Mouse (Mus musculus) liver, embryonic 14.5 days (tissue): ENCODE results near the gene Tat. TPM values are rescaled to one million over a fixed set of nuclear protein-coding genes. Genes with fewer than 3 reads are reported as not detected.

Source experiments
- ATAC-seq: fragments of 200-750 bp; cut with Nextera tagmentation; 2 replicates; pipeline ENCODE4 v1.8.0; 2017; ENCODE audit warnings: moderate number of reproducible peaks, mild to moderate bottlenecking, moderate library complexity; ENCODE audit not compliant: insufficient read depth
- DNase-seq, 3 experiments: peaks; one replicate each; pipeline ENCODE4 v3.0.0-alpha.2; 2012 to 2013; ENCODE audit warnings: low read depth in 3 of 3, low spot score in 3 of 3
- H3K27ac ChIP-seq: fragments of 300-500 bp; sonication (generic); 2 replicates; pipeline ENCODE4 v1.5.1; 2014; ENCODE audit warnings: moderate library complexity, mild to moderate bottlenecking, control low read depth, inconsistent platforms
- H3K27me3 ChIP-seq: fragments of 300-500 bp; sonication (generic); 2 replicates; pipeline ENCODE4 v1.6.1; 2014; ENCODE audit warnings: mild to moderate bottlenecking, low read length, moderate library complexity; ENCODE audit not compliant: control insufficient read depth, insufficient read depth
- H3K36me3 ChIP-seq: fragments of 300-500 bp; sonication (generic); replicated peaks from 2 replicates; pipeline ENCODE4 v1.6.1; 2014; ENCODE audit warnings: low read depth; ENCODE audit not compliant: control insufficient read depth, insufficient read depth
- H3K4me1 ChIP-seq, 2 experiments: fragments of 200-500 bp in 1 of 2; fragments of 300-500 bp in 1 of 2; sonication (generic) in 1 of 2; replicated peaks; 2 replicates each; pipeline ENCODE4 v1.6.1; 2012 to 2014; ENCODE audit warnings: antibody characterized with exemption in 1 of 2, inconsistent platforms in 1 of 2, low read length in 1 of 2; ENCODE audit not compliant: control insufficient read depth in 2 of 2, insufficient read depth in 2 of 2
- H3K4me2 ChIP-seq: fragments of 300-500 bp; sonication (generic); 2 replicates; pipeline ENCODE4 v1.6.1; 2014; ENCODE audit warnings: low read depth, mild to moderate bottlenecking, control low read depth, moderate library complexity
- H3K4me3 ChIP-seq, 2 experiments: fragments of 200-500 bp in 1 of 2; fragments of 300-500 bp in 1 of 2; sonication (generic) in 1 of 2; 2 replicates each; pipeline ENCODE4 v1.5.1; 2012 to 2014; ENCODE audit warnings: low read depth in 2 of 2, low read length in 2 of 2, mild to moderate bottlenecking in 2 of 2, control low read depth in 1 of 2, inconsistent platforms in 1 of 2, moderate library complexity in 1 of 2; ENCODE audit not compliant: insufficient read depth in 1 of 2
- H3K9ac ChIP-seq: fragments of 300-500 bp; sonication (generic); replicated peaks from 2 replicates; pipeline ENCODE4 v1.6.1; 2014; ENCODE audit warnings: mild to moderate bottlenecking, control low read depth, moderate library complexity
- H3K9me3 ChIP-seq: fragments of 300-500 bp; sonication (generic); 2 replicates; pipeline ENCODE4 v1.6.1; 2016; ENCODE audit warnings: low read length, mixed read lengths; ENCODE audit not compliant: control insufficient read depth
- CTCF ChIP-seq: IDR thresholded peaks from 2 replicates; pipeline ENCODE4 v1.5.1; 2016; ENCODE audit warnings: antibody characterized with exemption, low read depth, control low read depth
- EP300 ChIP-seq: IDR thresholded peaks from 2 replicates; pipeline ENCODE4 v1.6.1; 2016; ENCODE audit warnings: antibody characterized with exemption, low read depth
- WGBS: fragments of 180-500 bp; shearing (Covaris S2); extraction: QIAGEN DNeasy Blood & Tissue Kit; methylation state at CpG from one replicate; pipeline ENCODE4 v1.1.7; 2014; ENCODE audit not compliant: insufficient replicate concordance; 5-methylcytosine and 5-hydroxymethylcytosine counted together
- polyA plus RNA-seq, 2 experiments: library from polyadenylated mRNA; depleted of rRNA in 1 of 2; stranded (reverse) in 1 of 2; unstranded in 1 of 2; fragments of >200 nt; fragmentation: Nextera tagmentation in 1 of 2; extraction: Ambion mirVana in 1 of 2; gene quantifications; 2 replicates each; pipeline versions ENCODE4 v1.2.1 to v1.2.3; 2012 to 2014

Gene Tat
- polyA plus RNA-seq, 2 experiments, result 0.25 to 0.27 TPM

DNA sequence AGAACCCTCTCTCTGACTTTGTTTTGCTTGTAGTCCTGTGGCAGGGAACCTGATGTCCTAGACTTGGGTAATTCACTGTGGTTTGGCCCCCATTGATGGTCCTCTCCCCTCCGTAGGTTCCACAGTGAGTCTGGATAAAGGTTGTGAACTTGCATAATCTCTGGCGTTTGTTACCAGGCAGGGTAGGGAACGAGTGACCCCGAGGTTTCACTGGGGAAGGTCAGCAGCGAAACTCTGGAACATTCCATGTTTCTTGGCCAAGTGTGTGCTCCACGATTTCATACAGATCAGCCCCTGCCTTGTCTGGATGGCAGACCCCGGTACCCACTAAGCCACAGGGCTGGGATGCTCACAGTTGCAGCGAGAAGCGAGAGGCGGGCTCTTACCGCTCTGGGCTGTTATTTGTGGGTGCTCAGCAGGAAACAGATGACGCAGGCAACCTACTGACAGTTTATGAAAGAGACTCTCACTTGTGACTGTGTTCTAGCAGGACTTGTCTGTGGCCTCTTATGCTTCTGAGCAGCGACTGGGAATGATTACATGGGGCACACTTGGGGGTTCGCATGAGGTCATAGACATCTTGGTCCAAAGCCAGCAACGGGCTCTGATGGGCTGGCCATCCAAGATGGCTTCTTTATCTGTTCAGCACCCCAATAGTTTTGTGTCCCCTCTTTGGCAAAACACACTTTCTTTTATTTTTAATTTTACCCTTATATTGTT, 7.7 kb upstream of the Tat start:
- Histone ChIP-seq H3K27ac (no peak overlapping the region), H3K4me3 (no peak overlapping the region), H3K36me3 (no peaks in the 10 kb centered on the region), H3K9ac (no peak overlapping the region), H3K9me3 (no peaks in the 10 kb centered on the region), H3K4me2 (no peak overlapping the region), H3K27me3 (no peaks in the 10 kb centered on the region), H3K4me1 (no peaks in the 10 kb centered on the region; a peak in 2 of 4 replicates)
- DNase-seq, result no peak
- no peak for ATAC-seq
- WGBS, result 62% methylated on average over 15 of the region's 15 CpGs
- TF ChIP-seq CTCF (no peak), EP300 (no peak)

DNA sequence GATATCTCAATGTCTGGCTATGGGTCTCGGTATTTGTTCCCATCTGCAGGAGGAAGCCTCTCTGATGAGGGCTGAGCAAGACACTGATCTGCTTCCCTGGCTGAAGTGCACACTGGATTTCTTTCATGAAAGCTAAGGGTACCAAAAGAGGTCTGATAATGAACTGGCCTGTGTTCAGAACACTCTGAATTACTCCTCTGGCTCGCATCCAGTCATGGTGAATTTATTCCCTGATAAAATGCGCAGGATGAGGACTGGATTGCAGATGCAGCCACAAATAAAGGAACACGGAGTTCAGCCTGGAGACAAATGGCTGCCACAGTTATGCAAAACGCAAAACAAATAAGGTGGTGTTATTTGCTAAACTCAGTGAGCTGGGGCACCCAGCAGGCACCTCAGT, 6.3 kb upstream of the Tat start:
- 42% methylated on average over 5 of the region's 5 CpGs for WGBS
- H3K4me2 ChIP-seq, result no peak overlapping the region
- H3K4me1 ChIP-seq, result no peaks in the 10 kb centered on the region; a peak in 2 of 4 replicates
- no peak overlapping the region for H3K27ac ChIP-seq
- TF ChIP-seq EP300, result no peak
- no peak for TF ChIP-seq CTCF
- no peak overlapping the region for H3K9ac ChIP-seq
- no peaks in the 10 kb centered on the region for H3K36me3 ChIP-seq
- H3K27me3 ChIP-seq, result no peaks in the 10 kb centered on the region
- DNase-seq, result no peak
- H3K9me3 ChIP-seq, result no peaks in the 10 kb centered on the region
- ATAC-seq, result no peak
- no peak overlapping the region for H3K4me3 ChIP-seq

- H3K9me3 ChIP-seq, result no peaks in the 10 kb centered on the region
- no peak overlapping the region for H3K9ac ChIP-seq
- no peaks in the 10 kb centered on the region; a peak in 2 of 4 replicates for H3K4me1 ChIP-seq
- H3K27me3 ChIP-seq, result no peaks in the 10 kb centered on the region
- ATAC-seq (no peak), DNase-seq (no peak)
- no peak overlapping the region for H3K4me3 ChIP-seq
- TF ChIP-seq EP300 (no peak), CTCF (no peak)
- H3K27ac ChIP-seq, result no peak overlapping the region
- WGBS, result 53% methylated on average over 7 of the region's 7 CpGs
- no peak overlapping the region for H3K4me2 ChIP-seq
- no peaks in the 10 kb centered on the region for H3K36me3 ChIP-seq
Measured at GRCm38 (mm10) chr8:109986384-109986783, 3.9 kb upstream of the Tat start.

- Histone ChIP-seq H3K27ac (no peak overlapping the region), H3K27me3 (no peaks in the 10 kb centered on the region), H3K9ac (no peak overlapping the region), H3K36me3 (no peaks in the 10 kb centered on the region), H3K9me3 (no peaks in the 10 kb centered on the region), H3K4me2 (no peak overlapping the region), H3K4me1 (no peaks in the 10 kb centered on the region; a peak in 2 of 4 replicates), H3K4me3 (no peak overlapping the region)
- TF ChIP-seq CTCF, result no peak
- TF ChIP-seq EP300, result no peak
- DNase-seq (no peak), ATAC-seq (no peak)
- WGBS, result 68% methylated on average over 7 of the region's 7 CpGs
Measured at GRCm38 (mm10) chr8:109987776-109988175, 2.5 kb upstream of the Tat start.

DNA sequence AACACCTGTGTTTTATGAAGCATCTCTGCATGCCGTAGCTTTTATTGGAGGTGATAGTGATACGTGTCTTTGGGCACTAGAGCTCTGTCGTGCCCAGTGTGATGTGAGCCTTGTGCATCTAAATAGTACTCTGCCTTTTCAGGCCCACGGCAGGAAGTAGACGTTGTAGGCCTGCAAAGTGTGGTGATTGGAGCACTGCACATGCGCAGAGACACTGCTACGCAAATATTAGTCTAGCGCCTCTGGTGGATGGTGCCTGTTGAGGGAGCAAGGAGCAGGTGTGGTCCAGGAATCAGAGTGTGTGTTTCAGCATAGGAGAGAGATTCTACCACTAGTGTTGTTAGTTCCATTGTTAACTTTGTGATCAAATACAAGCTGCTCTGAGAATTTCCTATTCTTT, 1.1 kb upstream of the Tat start:
- ATAC-seq (no peak), DNase-seq (no peak)
- H3K4me2 ChIP-seq, result no peak overlapping the region
- no peak overlapping the region for H3K27ac ChIP-seq
- no peak for TF ChIP-seq CTCF
- no peak for TF ChIP-seq EP300
- 81% methylated on average over 8 of the region's 8 CpGs for WGBS
- H3K36me3 ChIP-seq, result no peaks in the 10 kb centered on the region
- H3K4me1 ChIP-seq, result no peaks in the 10 kb centered on the region; a peak in 2 of 4 replicates
- H3K4me3 ChIP-seq, result no peak overlapping the region
- H3K9ac ChIP-seq, result no peak overlapping the region
- H3K27me3 ChIP-seq, result no peaks in the 10 kb centered on the region
- H3K9me3 ChIP-seq, result no peaks in the 10 kb centered on the region
